Mouse (Mus musculus) forebrain, postnatal 0 days (tissue): ENCODE data around the gene Slc9c1. TPM values are rescaled to one million over a fixed set of nuclear protein-coding genes. Genes with fewer than 3 reads are reported as not detected.
"Not testable (repeated sequence)": the region's sequence is repeated elsewhere in the genome, so short reads cannot be mapped to it uniquely, and the experiment has no call there.

ENCODE experiments used
- ATAC-seq: fragments of 200-750 bp; cut with Nextera tagmentation; 2 replicates; pipeline ENCODE4 v1.8.0; 2017; ENCODE audit warnings: mild to moderate bottlenecking, moderate library complexity
- DNase-seq: peaks from one replicate; pipeline ENCODE4 v3.0.0-alpha.2; 2015
- H3K27ac ChIP-seq: fragments of 300-500 bp; sonication (generic); 2 replicates; pipeline ENCODE4 v1.5.1; 2014; ENCODE audit warnings: low read depth, mild to moderate bottlenecking, antibody characterized with exemption, low read length, moderate library complexity, mixed read lengths
- H3K27me3 ChIP-seq: fragments of 300-500 bp; sonication (generic); 2 replicates; pipeline ENCODE4 v1.6.1; 2014; ENCODE audit warnings: mild to moderate bottlenecking, low read length, mixed read lengths; ENCODE audit not compliant: insufficient read depth
- H3K36me3 ChIP-seq: fragments of 300-500 bp; sonication (generic); 2 replicates; pipeline ENCODE4 v1.6.1; 2014; ENCODE audit warnings: mild to moderate bottlenecking, moderate library complexity; ENCODE audit not compliant: insufficient read depth
- H3K4me1 ChIP-seq: fragments of 300-500 bp; sonication (generic); 2 replicates; pipeline ENCODE4 v1.6.1; 2014; ENCODE audit warnings: antibody characterized with exemption; ENCODE audit not compliant: insufficient read depth
- H3K4me2 ChIP-seq: fragments of 300-500 bp; sonication (generic); 2 replicates; pipeline ENCODE4 v1.6.1; 2014; ENCODE audit warnings: low read depth, mild to moderate bottlenecking, moderate library complexity
- H3K4me3 ChIP-seq: fragments of 300-500 bp; sonication (generic); 2 replicates; pipeline ENCODE4 v1.5.1; 2014; ENCODE audit warnings: low read depth, low read length, mixed read lengths
- H3K9ac ChIP-seq: fragments of 300-500 bp; sonication (generic); 2 replicates; pipeline ENCODE4 v1.6.1; 2014; ENCODE audit warnings: mild to moderate bottlenecking
- H3K9me3 ChIP-seq: fragments of 300-500 bp; sonication (generic); 2 replicates; pipeline ENCODE4 v1.6.1; 2016; ENCODE audit warnings: low read length
- CTCF ChIP-seq: sonication (generic); IDR thresholded peaks from 2 replicates; pipeline ENCODE4 v1.5.1; 2016; ENCODE audit warnings: antibody characterized with exemption, control low read depth, low read depth
- WGBS: fragments of 180-500 bp; shearing (Covaris S2); extraction: QIAGEN DNeasy Blood & Tissue Kit; methylation state at CpG from one replicate; pipeline ENCODE4 v1.1.7; 2014; 5-methylcytosine and 5-hydroxymethylcytosine counted together
- polyA plus RNA-seq: library from polyadenylated mRNA; unstranded; fragments of >200 nt; fragmentation: Nextera tagmentation; extraction: Ambion mirVana; gene quantifications from 2 replicates; pipeline ENCODE4 v1.2.1, GENCODE M21; 2015
- total RNA-seq: library from RNA; depleted of rRNA; stranded (reverse); fragments of >200 nt; gene quantifications from 2 replicates; pipeline ENCODE4 v1.2.3, GENCODE M21; 2014; rRNA removed

The Slc9c1 gene
- total RNA-seq: not detected in 2 replicates
- polyA plus RNA-seq: not detected in 2 replicates

GRCm38 (mm10) chr16:45535009-45535408 lies at the start of gene Slc9c1:
Gene Slc9c1, plus strand, starts transcription at chr16:45535309.
- no peak within 1 kb of the TSS for H3K4me3 ChIP-seq
- H3K27ac ChIP-seq: no peak within 1 kb of the TSS
- H3K27me3 ChIP-seq: no peaks in the 10 kb centered on the region
- WGBS: 93% methylated on average over 5 of the region's 5 CpGs
- TF ChIP-seq CTCF: no peak
- H3K36me3 ChIP-seq: no peaks in the 10 kb centered on the region
- no peaks in the 10 kb centered on the region for H3K4me1 ChIP-seq
- DNase-seq (no peak), ATAC-seq (no peak)
- H3K9me3 ChIP-seq: no peaks in the 10 kb centered on the region
- H3K4me2 ChIP-seq: no peak within 1 kb of the TSS
- no peak within 1 kb of the TSS for H3K9ac ChIP-seq

GRCm38 (mm10) chr16:45492927-45493326 lies 42.2 kb upstream of the Slc9c1 start, which contains the start of gene Gm609:
Gene Gm609, minus strand, starts transcription at chr16:45492969.
- Histone ChIP-seq H3K36me3 (no peaks in the 10 kb centered on the region), H3K4me1 (no peaks in the 10 kb centered on the region), H3K4me2 (no peak within 1 kb of the TSS), H3K27me3 (no peaks in the 10 kb centered on the region), H3K4me3 (no peak within 1 kb of the TSS), H3K9me3 (no peaks in the 10 kb centered on the region), H3K9ac (no peak within 1 kb of the TSS), H3K27ac (no peak within 1 kb of the TSS)
- no peak for TF ChIP-seq CTCF
- 74% methylated on average over 5 of the region's 5 CpGs for WGBS
- ATAC-seq: no peak
- DNase-seq: no peak

DNA sequence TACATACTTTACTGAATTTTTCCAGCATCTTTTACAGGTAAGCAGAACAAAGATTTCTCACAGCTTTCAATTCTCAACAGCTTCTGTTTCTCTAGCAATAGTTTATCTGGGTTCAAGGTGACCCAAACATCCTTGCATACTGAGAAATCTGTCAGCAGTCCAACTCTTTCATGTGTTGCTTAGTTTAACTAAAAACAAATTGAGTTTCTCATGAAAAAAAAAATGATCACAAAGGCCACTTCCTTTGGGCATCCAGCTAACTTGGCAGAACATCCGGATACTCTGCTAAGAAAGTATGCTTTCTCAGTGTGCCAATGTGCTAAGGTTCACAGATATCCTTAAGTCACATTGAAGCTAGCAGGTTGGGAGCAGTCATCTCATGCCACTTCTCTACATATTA lies 39.8 kb upstream of the Slc9c1 start:
- Histone ChIP-seq H3K36me3 (no peaks in the 10 kb centered on the region), H3K9ac (no peak overlapping the region), H3K27ac (no peak overlapping the region), H3K4me1 (no peaks in the 10 kb centered on the region), H3K27me3 (no peaks in the 10 kb centered on the region), H3K9me3 (no peaks in the 10 kb centered on the region), H3K4me2 (no peak overlapping the region), H3K4me3 (no peak overlapping the region)
- ATAC-seq (no peak), DNase-seq (no peak)
- no peak for TF ChIP-seq CTCF
- WGBS: 75% methylated on average over 1 of the region's 1 CpGs

GRCm38 (mm10) chr16:45525551-45525950 lies 9.6 kb upstream of the Slc9c1 start:
- DNase-seq: no peak
- H3K9ac ChIP-seq: no peak overlapping the region
- H3K27me3 ChIP-seq: no peaks in the 10 kb centered on the region
- H3K9me3 ChIP-seq: no peaks in the 10 kb centered on the region
- no peaks in the 10 kb centered on the region for H3K4me1 ChIP-seq
- TF ChIP-seq CTCF: no peak
- H3K36me3 ChIP-seq: no peaks in the 10 kb centered on the region
- no peak overlapping the region for H3K27ac ChIP-seq
- no peak for ATAC-seq
- H3K4me2 ChIP-seq: no peak overlapping the region
- no peak overlapping the region for H3K4me3 ChIP-seq
- WGBS: 87% methylated on average over 5 of the region's 5 CpGs

DNA sequence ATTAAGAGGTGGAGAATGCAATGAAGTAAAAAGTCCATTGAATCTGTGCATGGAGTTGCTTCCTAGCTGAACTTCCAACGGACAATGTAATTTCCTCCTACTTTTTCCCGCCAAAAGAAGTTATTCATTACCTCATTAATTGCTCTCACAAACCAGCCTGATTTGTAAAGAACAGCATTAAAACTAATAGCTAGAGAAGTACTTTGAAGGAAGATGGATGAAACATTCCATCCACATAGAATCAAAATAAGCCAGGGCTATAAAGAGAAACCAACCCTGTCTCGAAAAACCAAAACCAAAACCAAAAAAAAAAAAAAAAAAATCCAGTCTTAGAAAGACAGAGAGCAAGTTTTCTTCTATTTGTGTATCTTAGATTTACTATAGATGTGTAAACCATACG lies 3.2 kb upstream of the Slc9c1 start, which contains the start of gene Gm17783:
TSS of gene Gm17783 (minus strand) at position 101 of the 400 bp plus-strand sequence.
- ATAC-seq: no peak
- Histone ChIP-seq H3K9ac (no peak within 1 kb of the TSS), H3K4me1 (no peaks in the 10 kb centered on the region), H3K9me3 (no peaks in the 10 kb centered on the region), H3K27ac (no peak within 1 kb of the TSS), H3K4me2 (no peak within 1 kb of the TSS), H3K27me3 (no peaks in the 10 kb centered on the region), H3K4me3 (no peak within 1 kb of the TSS), H3K36me3 (no peaks in the 10 kb centered on the region)
- 73% methylated on average over 4 of the region's 4 CpGs for WGBS
- no peak for DNase-seq
- TF ChIP-seq CTCF: no peak

- not testable (repeated sequence) for H3K4me3 ChIP-seq, H3K4me1 ChIP-seq, H3K27me3 ChIP-seq, DNase-seq, H3K4me2 ChIP-seq, H3K36me3 ChIP-seq, H3K9me3 ChIP-seq, H3K27ac ChIP-seq, H3K9ac ChIP-seq, ATAC-seq
- whole genome bisulfite sequencing: 73% methylated on average over 1 of the region's 1 CpGs
Observed at GRCm38 (mm10) chr16:45538342-45538741, 3.2 kb downstream of the Slc9c1 start.

DNA sequence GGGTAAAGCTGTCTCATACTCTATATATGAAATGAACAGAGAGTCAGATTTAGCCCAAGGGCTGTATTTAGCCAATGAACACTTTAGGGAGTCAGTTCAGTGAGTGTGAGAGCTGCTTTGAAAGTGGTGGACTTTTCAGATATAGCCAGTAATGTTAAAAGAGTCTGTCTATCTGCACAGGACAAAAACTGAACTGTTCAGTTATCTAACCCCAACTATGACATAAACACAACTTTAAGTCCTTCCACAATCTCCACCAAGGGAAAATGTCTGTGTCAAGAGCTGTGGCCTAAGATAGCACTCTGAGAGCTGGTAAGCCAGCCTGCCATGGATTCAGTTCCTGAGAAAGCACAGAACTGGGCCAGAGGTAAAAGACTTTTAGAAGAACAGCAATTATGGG lies 7.0 kb downstream of the Slc9c1 start:
- no peaks in the 10 kb centered on the region for H3K36me3 ChIP-seq
- no peaks in the 10 kb centered on the region for H3K4me1 ChIP-seq
- no peak overlapping the region for H3K9ac ChIP-seq
- no peak overlapping the region for H3K4me3 ChIP-seq
- H3K9me3 ChIP-seq: no peaks in the 10 kb centered on the region
- DNase-seq (no peak), ATAC-seq (no peak)
- no peaks in the 10 kb centered on the region for H3K27me3 ChIP-seq
- TF ChIP-seq CTCF: no peak
- no peak overlapping the region for H3K4me2 ChIP-seq
- no peak overlapping the region for H3K27ac ChIP-seq

DNA sequence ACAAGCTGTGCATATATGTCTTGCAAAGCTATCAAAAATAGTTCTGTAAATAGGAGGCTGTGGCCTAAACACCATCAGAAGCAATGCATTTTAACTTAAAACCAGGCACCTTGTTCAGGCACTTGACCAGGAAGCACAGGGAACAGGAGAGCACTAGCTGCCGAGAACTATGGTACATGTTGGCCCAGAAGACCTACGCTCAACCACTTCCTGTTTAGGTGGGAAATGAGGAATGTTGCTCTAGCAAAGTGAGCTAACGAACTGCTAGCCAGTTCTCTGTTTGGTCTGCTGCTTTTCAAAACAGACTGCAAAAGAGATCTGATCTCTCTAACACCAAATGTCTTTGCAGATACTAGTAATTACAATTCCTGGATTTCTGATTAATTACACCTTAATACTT lies 9.2 kb downstream of the Slc9c1 start:
- DNase-seq: no peak
- no peaks in the 10 kb centered on the region for H3K9me3 ChIP-seq
- H3K27me3 ChIP-seq: no peaks in the 10 kb centered on the region
- no peak for ATAC-seq
- no peaks in the 10 kb centered on the region for H3K36me3 ChIP-seq
- H3K4me1 ChIP-seq: no peaks in the 10 kb centered on the region
- no peak overlapping the region for H3K4me3 ChIP-seq
- no peak for TF ChIP-seq CTCF
- H3K9ac ChIP-seq: no peak overlapping the region
- no peak overlapping the region for H3K4me2 ChIP-seq
- no peak overlapping the region for H3K27ac ChIP-seq
- 72% methylated on average over 3 of the region's 3 CpGs for WGBS
